Mouse (Mus musculus) layer of hippocampus, adult 11-12 months (tissue): ENCODE measurements around the gene Lcn10.
"Not testable (repeated sequence)": the region's sequence is repeated elsewhere in the genome, so short reads cannot be mapped to it uniquely, and the experiment has no call there.

Experiments
- DNase-seq: peaks from one replicate; pipeline ENCODE4 v3.0.0; 2022; ENCODE audit warnings: low spot score

The Lcn10 gene

GRCm38 (mm10) chr2:25682426-25682825, at the start of gene Lcn10:
TSS of gene Lcn10 (plus strand) at chr2:25682726.
- DNase-seq = no peak

- no peak for DNase-seq
Measured at GRCm38 (mm10) chr2:25633616-25634015, 48.9 kb upstream of the Lcn10 start.

- no peak for DNase-seq
Measured at GRCm38 (mm10) chr2:25634046-25634445, 48.5 kb upstream of the Lcn10 start.

- no peak for DNase-seq
Measured at GRCm38 (mm10) chr2:25639890-25640289, 42.6 kb upstream of the Lcn10 start.

GRCm38 (mm10) chr2:25652902-25653301, 29.6 kb upstream of the Lcn10 start, which contains the start of gene Lcn8:
TSS of gene Lcn8 (plus strand) at chr2:25653120.
- no peak for DNase-seq

GRCm38 (mm10) chr2:25654502-25654901, 28.0 kb upstream of the Lcn10 start:
- DNase-seq = no peak

GRCm38 (mm10) chr2:25656691-25657090, 25.8 kb upstream of the Lcn10 start:
- no peak for DNase-seq

GRCm38 (mm10) chr2:25657246-25657645, 25.3 kb upstream of the Lcn10 start:
- no peak for DNase-seq

- DNase-seq = no peak
Measured at GRCm38 (mm10) chr2:25657652-25658051, 24.9 kb upstream of the Lcn10 start, which contains the start of gene Lcn5. TSS of gene Lcn5 (plus strand) at chr2:25657952.

- DNase-seq = no peak
Measured at GRCm38 (mm10) chr2:25660279-25660678, 22.2 kb upstream of the Lcn10 start.

GRCm38 (mm10) chr2:25661245-25661970, 21.1 kb upstream of the Lcn10 start:
- DNase-seq = no peak

GRCm38 (mm10) chr2:25663511-25663910, 19.0 kb upstream of the Lcn10 start:
- DNase-seq = peak; percentile 58

GRCm38 (mm10) chr2:25664125-25664524, 18.4 kb upstream of the Lcn10 start:
- DNase-seq = no peak

- no peak for DNase-seq
Measured at GRCm38 (mm10) chr2:25666516-25666915, 16.0 kb upstream of the Lcn10 start.

GRCm38 (mm10) chr2:25676486-25676885, 6.0 kb upstream of the Lcn10 start, which contains the start of gene Lcn6:
TSS of gene Lcn6 (plus strand) at chr2:25676786.
- DNase-seq = no peak

- no peak for DNase-seq
Measured at GRCm38 (mm10) chr2:25679559-25679958, 3.0 kb upstream of the Lcn10 start.

- DNase-seq = no peak
Measured at GRCm38 (mm10) chr2:25686941-25687340, 4.4 kb downstream of the Lcn10 start.

GRCm38 (mm10) chr2:25694605-25695004, 12.1 kb downstream of the Lcn10 start:
- DNase-seq = peak; percentile 66

GRCm38 (mm10) chr2:25696951-25697350, 14.4 kb downstream of the Lcn10 start:
- DNase-seq = no peak

- DNase-seq = no peak
Measured at GRCm38 (mm10) chr2:25698696-25699095, 16.2 kb downstream of the Lcn10 start.

- not testable (repeated sequence) for DNase-seq
Measured at GRCm38 (mm10) chr2:25699743-25700142, 17.2 kb downstream of the Lcn10 start, which contains the start of gene Obp2a. TSS of gene Obp2a (plus strand) at chr2:25700043.

- DNase-seq = no peak
Measured at GRCm38 (mm10) chr2:25701001-25701400, 18.5 kb downstream of the Lcn10 start.

- no peak for DNase-seq
Measured at GRCm38 (mm10) chr2:25703706-25704105, 21.2 kb downstream of the Lcn10 start.
